Mouse (Mus musculus): ENCODE measurements around the gene Kif3c.
A peak's percentile ranks its signal among the peaks of the same experiment; 100 is the strongest.

Gene Kif3c

GRCm38 (mm10) chr12:3364508-3365448 lies at the start of gene Kif3c:
Kif3c (plus strand) TSS chr12:3365132.
- peak; percentile 65 for DNase-seq (ENCODE audit: low spot score)

- DNase-seq (ENCODE audit: low spot score): peak; percentile 50
Observed at GRCm38 (mm10) chr12:3316083-3316482, 48.8 kb upstream of the Kif3c start.

GRCm38 (mm10) chr12:3316937-3317336 lies 48.0 kb upstream of the Kif3c start:
- DNase-seq (ENCODE audit: low spot score): no peak

GRCm38 (mm10) chr12:3319377-3319776 lies 45.6 kb upstream of the Kif3c start:
- DNase-seq (ENCODE audit: low spot score): no peak

GRCm38 (mm10) chr12:3323241-3323640 lies 41.7 kb upstream of the Kif3c start:
- DNase-seq (ENCODE audit: low spot score): no peak

GRCm38 (mm10) chr12:3325232-3325631 lies 39.7 kb upstream of the Kif3c start:
- no peak for DNase-seq (ENCODE audit: low spot score)

- DNase-seq (ENCODE audit: low spot score): no peak
Observed at GRCm38 (mm10) chr12:3329677-3330076, 35.3 kb upstream of the Kif3c start.

GRCm38 (mm10) chr12:3338931-3339330 lies 26.0 kb upstream of the Kif3c start:
- no peak for DNase-seq (ENCODE audit: low spot score)

- no peak for DNase-seq (ENCODE audit: low spot score)
Observed at GRCm38 (mm10) chr12:3344155-3344554, 20.8 kb upstream of the Kif3c start.

GRCm38 (mm10) chr12:3345038-3345437 lies 19.9 kb upstream of the Kif3c start:
- DNase-seq (ENCODE audit: low spot score): no peak

- DNase-seq (ENCODE audit: low spot score): no peak
Observed at GRCm38 (mm10) chr12:3347682-3348081, 17.2 kb upstream of the Kif3c start.

- DNase-seq (ENCODE audit: low spot score): no peak
Observed at GRCm38 (mm10) chr12:3349387-3349786, 15.5 kb upstream of the Kif3c start.

- DNase-seq (ENCODE audit: low spot score): no peak
Observed at GRCm38 (mm10) chr12:3350136-3350535, 14.8 kb upstream of the Kif3c start.

GRCm38 (mm10) chr12:3352216-3352615 lies 12.7 kb upstream of the Kif3c start:
- DNase-seq (ENCODE audit: low spot score): no peak

- no peak for DNase-seq (ENCODE audit: low spot score)
Observed at GRCm38 (mm10) chr12:3355068-3355467, 9.9 kb upstream of the Kif3c start.

- DNase-seq (ENCODE audit: low spot score): no peak
Observed at GRCm38 (mm10) chr12:3356824-3357223, 8.1 kb upstream of the Kif3c start.

GRCm38 (mm10) chr12:3359302-3359701 lies 5.6 kb upstream of the Kif3c start:
- DNase-seq (ENCODE audit: low spot score): peak; percentile 46

GRCm38 (mm10) chr12:3360043-3360442 lies 4.9 kb upstream of the Kif3c start:
- DNase-seq (ENCODE audit: low spot score): no peak

GRCm38 (mm10) chr12:3364076-3364475 lies 856 bp upstream of the Kif3c start:
- no peak for DNase-seq (ENCODE audit: low spot score)

GRCm38 (mm10) chr12:3365449-3366189 lies 687 bp downstream of the Kif3c start:
- DNase-seq (ENCODE audit: low spot score): no peak

- DNase-seq (ENCODE audit: low spot score): no peak
Observed at GRCm38 (mm10) chr12:3366190-3366956, 1.4 kb downstream of the Kif3c start.

- no peak for DNase-seq (ENCODE audit: low spot score)
Observed at GRCm38 (mm10) chr12:3366957-3367260, 2.0 kb downstream of the Kif3c start.

GRCm38 (mm10) chr12:3368771-3369170 lies 3.8 kb downstream of the Kif3c start:
- DNase-seq (ENCODE audit: low spot score): no peak

Data from testis, postnatal 14 days (tissue).